Mouse (Mus musculus) neural tube, embryonic 11.5 days (tissue): ENCODE measurements around the gene Clcn5. TPM values are rescaled to one million over a fixed set of nuclear protein-coding genes. Genes with fewer than 3 reads are reported as not detected.

Source experiments
- ATAC-seq: fragments of 200-750 bp; cut with Nextera tagmentation; 2 replicates; pipeline ENCODE4 v1.8.0; 2017; ENCODE audit warnings: moderate number of reproducible peaks, mild to moderate bottlenecking, moderate TSS enrichment, moderate library complexity; ENCODE audit not compliant: insufficient read depth, low FRiP score, low TSS enrichment
- DNase-seq: peaks from one replicate; pipeline ENCODE4 v3.0.0-alpha.2; 2015; ENCODE audit warnings: low spot score
- H3K27ac ChIP-seq: fragments of 300-500 bp; sonication (generic); 2 replicates; pipeline ENCODE4 v1.5.1; 2014; ENCODE audit warnings: low read depth, mild to moderate bottlenecking, low read length
- H3K27me3 ChIP-seq: fragments of 300-500 bp; sonication (generic); 2 replicates; pipeline ENCODE4 v1.6.1; 2014; ENCODE audit warnings: mild to moderate bottlenecking, low read length, mixed read lengths; ENCODE audit not compliant: control insufficient read depth, insufficient read depth
- H3K36me3 ChIP-seq: fragments of 300-500 bp; sonication (generic); 2 replicates; pipeline ENCODE4 v1.6.1; 2014; ENCODE audit warnings: mild to moderate bottlenecking, low read length, moderate library complexity, mixed read lengths; ENCODE audit not compliant: control insufficient read depth, insufficient read depth
- H3K4me1 ChIP-seq: fragments of 300-500 bp; sonication (generic); 2 replicates; pipeline ENCODE4 v1.6.1; 2014; ENCODE audit warnings: low read length, mixed read lengths; ENCODE audit not compliant: control insufficient read depth, insufficient read depth
- H3K4me2 ChIP-seq: fragments of 300-500 bp; sonication (generic); 2 replicates; pipeline ENCODE4 v1.6.1; 2014; ENCODE audit warnings: low read depth, mild to moderate bottlenecking, moderate library complexity
- H3K4me3 ChIP-seq: fragments of 300-500 bp; sonication (generic); 2 replicates; pipeline ENCODE4 v1.5.1; 2014; ENCODE audit warnings: low read depth, low read length
- H3K9ac ChIP-seq: fragments of 300-500 bp; sonication (generic); 2 replicates; pipeline ENCODE4 v1.6.1; 2014; ENCODE audit warnings: mild to moderate bottlenecking, low read length
- H3K9me3 ChIP-seq: fragments of 300-500 bp; sonication (generic); 2 replicates; pipeline ENCODE4 v1.6.1; 2016; ENCODE audit warnings: low read length; ENCODE audit not compliant: control insufficient read depth
- WGBS: fragments of 180-500 bp; shearing (Covaris S2); extraction: QIAGEN DNeasy Blood & Tissue Kit; methylation state at CpG from one replicate; pipeline ENCODE4 v1.1.7; 2014; 5-methylcytosine and 5-hydroxymethylcytosine counted together
- polyA plus RNA-seq: library from polyadenylated mRNA; unstranded; fragments of >200 nt; fragmentation: Nextera tagmentation; extraction: Ambion mirVana; gene quantifications from 2 replicates; pipeline ENCODE4 v1.2.1, GENCODE M21; 2014

Clcn5 gene
- polyA plus RNA-seq, 1 experiment from 2014 or later, result 24.5 TPM

DNA sequence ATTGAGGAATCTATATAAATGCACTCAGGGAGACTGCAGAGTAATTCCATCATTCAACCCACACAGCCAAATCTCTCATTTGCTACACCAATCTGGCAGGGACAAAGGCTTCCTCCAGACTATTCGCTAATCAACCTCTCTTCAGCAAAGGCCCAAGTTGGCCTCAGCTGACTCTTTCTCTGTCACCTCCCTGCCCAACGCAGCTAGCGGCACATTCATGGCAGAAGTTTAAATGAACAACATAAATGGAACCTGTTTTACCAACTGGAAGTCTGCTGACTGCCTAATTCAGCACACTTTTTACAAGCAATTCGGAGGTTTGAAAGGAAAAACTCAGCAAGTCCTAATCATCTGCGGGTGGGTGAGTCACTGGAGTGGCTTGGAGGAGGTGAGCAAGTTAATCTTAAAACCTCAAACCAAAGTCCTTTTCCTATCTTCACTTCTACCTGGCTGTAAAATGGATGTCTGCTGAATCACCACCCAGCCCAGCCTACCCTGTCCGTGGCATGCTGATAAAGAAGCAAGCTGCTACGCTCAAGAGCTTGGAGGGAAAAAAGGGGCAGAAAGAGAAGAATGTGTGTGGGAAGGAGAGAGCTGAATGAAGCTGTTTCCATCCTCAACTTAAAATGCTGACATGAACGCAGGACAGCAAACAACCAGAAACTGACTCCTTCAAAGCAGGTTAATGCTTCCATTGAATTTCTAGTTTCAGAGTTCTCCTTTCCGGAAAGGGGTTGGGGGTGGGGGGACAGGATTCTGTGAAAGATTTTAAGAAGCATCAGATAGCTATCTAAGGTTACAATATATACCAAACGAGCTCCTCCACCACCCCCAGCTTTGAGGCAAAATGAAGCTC is 131.5 kb downstream of the Clcn5 start:
- DNase-seq (peak; percentile 12), ATAC-seq (peak; percentile 21; the same call in 1 of the 2 replicates)
- Histone ChIP-seq H3K27me3 (no peaks in the 10 kb centered on the region), H3K4me2 (peak overlapping the region; percentile 42), H3K4me1 (no peaks in the 10 kb centered on the region), H3K36me3 (no peaks in the 10 kb centered on the region), H3K9ac (peak overlapping the region; percentile 60), H3K4me3 (peak overlapping the region; percentile 38), H3K9me3 (no peaks in the 10 kb centered on the region), H3K27ac (peak overlapping the region; percentile 75; the same call in 1 of the 2 replicates)
- 29% methylated on average over 10 of the region's 10 CpGs for WGBS

DNA sequence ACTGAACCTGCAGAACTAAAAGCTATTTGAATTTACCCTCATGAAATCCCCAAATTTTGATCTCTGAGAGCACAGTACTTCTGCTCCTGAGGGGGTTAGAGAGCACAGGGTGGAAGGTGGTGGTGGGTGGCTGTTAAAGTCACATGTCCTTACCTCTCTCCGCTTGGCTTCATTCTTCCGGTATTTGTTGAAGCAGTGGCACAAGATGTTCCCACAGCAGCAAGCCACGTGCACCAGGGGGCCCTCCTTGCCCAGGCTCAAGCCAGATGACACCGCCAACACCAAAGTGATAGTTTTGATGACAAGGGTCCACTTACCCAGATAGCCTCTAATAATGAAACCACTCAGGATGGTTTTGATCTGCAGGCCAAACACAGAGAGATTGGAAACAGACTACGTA is 149.0 kb downstream of the Clcn5 start:
- no peak overlapping the region for H3K4me2 ChIP-seq
- no peak overlapping the region for H3K4me3 ChIP-seq
- 98% methylated on average over 5 of the region's 5 CpGs for WGBS
- H3K36me3 ChIP-seq, result peaks cover 2% of the 10 kb centered on the region; the same call in 1 of the 2 replicates
- no peak overlapping the region for H3K9ac ChIP-seq
- no peak for ATAC-seq
- no peaks in the 10 kb centered on the region for H3K27me3 ChIP-seq
- H3K4me1 ChIP-seq, result no peaks in the 10 kb centered on the region
- no peaks in the 10 kb centered on the region for H3K9me3 ChIP-seq
- no peak overlapping the region for H3K27ac ChIP-seq
- DNase-seq, result no peak

DNA sequence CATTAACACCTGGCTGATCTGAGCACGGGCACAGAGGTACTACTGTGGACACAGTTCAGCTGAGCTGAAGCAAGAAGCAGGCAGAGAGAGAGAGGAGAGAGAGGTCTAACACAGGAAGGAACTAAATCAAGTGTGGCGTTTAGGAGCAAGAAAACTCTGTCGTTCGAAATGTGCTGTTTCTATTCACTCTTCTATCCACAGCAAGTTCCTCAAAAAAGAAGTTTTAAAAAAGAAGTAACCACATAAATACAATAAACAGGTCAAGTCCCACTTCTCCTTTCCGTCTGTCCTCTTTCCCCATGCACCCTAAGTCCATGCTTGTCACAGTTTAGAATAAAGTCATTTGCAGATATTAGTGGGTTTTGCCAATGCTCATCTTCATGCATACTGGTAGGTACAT is 150.4 kb downstream of the Clcn5 start:
- 83% methylated on average over 5 of the region's 5 CpGs for WGBS
- Histone ChIP-seq H3K4me2 (no peak overlapping the region), H3K9me3 (no peaks in the 10 kb centered on the region), H3K27me3 (no peaks in the 10 kb centered on the region), H3K9ac (no peak overlapping the region), H3K27ac (no peak overlapping the region), H3K4me3 (no peak overlapping the region), H3K36me3 (peaks cover 2% of the 10 kb centered on the region; the same call in 1 of the 2 replicates), H3K4me1 (no peaks in the 10 kb centered on the region)
- DNase-seq, result no peak
- ATAC-seq, result no peak

DNA sequence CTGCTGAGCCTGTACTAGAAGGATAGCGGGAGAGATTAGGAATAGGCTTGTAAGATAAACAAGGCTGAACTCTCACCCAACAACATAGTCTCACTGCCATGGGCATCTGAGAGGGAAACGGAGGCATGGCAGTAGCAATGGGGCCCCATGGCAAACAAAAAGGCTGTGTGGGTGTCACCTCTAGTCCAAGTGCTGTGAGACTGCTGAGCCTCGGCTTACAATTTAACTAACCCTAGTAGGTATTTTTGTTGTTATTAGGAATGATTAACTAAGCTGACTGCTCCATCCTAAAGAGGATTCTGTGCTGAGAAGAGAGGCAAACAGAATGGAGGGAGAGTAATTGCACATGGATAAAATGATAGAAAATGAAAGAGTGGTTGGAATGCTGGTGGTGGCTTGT is 161.2 kb downstream of the Clcn5 start:
- Histone ChIP-seq H3K4me1 (no peaks in the 10 kb centered on the region), H3K4me3 (no peak overlapping the region), H3K27ac (no peak overlapping the region), H3K9me3 (no peaks in the 10 kb centered on the region), H3K4me2 (no peak overlapping the region), H3K27me3 (no peaks in the 10 kb centered on the region), H3K9ac (no peak overlapping the region), H3K36me3 (peaks cover 3% of the 10 kb centered on the region)
- WGBS, result 70% methylated on average over 3 of the region's 3 CpGs
- DNase-seq, result no peak
- ATAC-seq, result no peak

DNA sequence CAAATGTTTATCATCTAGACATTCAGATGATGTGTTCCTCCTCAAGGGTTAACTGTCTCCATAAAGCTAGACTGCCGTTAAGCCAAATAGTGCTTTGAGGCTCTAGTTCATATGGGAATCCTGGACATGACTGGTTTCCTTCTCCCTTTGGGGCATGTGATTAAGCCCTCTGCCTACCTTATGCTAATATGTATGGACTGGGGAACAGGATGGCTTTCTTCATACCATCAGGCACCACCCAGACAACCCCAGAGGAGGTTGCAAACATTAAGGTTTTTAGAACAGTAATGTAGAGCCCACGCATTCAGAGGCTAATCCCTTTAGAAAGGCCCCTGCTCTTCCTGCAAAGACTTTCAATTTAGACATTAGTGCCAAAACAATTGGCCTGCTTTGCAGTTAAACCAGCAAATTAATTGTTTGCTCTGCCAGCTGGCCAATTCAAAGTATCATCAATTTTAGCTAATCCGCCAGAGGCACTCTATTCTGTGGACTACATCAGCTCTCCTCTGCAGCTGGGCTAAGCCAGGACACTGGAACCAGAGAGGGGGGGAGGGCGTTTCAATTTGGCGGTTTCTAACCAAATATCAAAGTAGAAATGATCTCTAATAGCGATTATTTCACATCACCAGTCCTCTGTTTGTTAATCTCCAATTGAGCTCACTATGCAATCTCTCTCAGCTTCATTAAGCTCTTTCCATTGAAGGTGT is 163.0 kb downstream of the Clcn5 start:
- no peak for DNase-seq
- no peak overlapping the region for H3K27ac ChIP-seq
- no peaks in the 10 kb centered on the region for H3K4me1 ChIP-seq
- 70% methylated on average over 6 of the region's 6 CpGs for WGBS
- H3K27me3 ChIP-seq, result no peaks in the 10 kb centered on the region
- peaks cover 2% of the 10 kb centered on the region for H3K36me3 ChIP-seq
- no peak overlapping the region for H3K4me3 ChIP-seq
- H3K9ac ChIP-seq, result no peak overlapping the region
- H3K4me2 ChIP-seq, result no peak overlapping the region
- no peaks in the 10 kb centered on the region for H3K9me3 ChIP-seq
- no peak for ATAC-seq

DNA sequence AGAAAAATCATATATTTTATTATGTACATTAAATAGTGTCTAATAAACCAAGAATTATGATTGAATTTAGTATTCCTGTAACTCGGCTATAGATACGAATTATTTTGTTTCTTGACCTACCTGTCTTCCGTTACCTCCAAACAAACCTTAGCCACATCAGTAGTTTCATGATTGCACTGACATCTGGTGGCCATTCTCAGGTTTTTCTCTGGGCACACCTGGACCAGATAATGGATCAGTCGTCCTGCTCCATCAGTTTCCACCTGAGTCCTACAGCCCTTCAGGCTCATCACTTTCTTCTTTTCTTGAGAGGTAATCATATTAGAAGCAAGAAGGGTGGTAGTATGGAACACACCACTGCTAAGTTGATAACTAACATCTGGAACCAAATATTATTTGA is 169.0 kb downstream of the Clcn5 start:
- no peaks in the 10 kb centered on the region for H3K27me3 ChIP-seq
- no peak overlapping the region for H3K4me2 ChIP-seq
- 82% methylated on average over 4 of the region's 4 CpGs for WGBS
- no peak overlapping the region for H3K27ac ChIP-seq
- no peak overlapping the region for H3K4me3 ChIP-seq
- H3K9ac ChIP-seq, result no peak overlapping the region
- H3K36me3 ChIP-seq, result no peaks in the 10 kb centered on the region
- no peak for DNase-seq
- H3K4me1 ChIP-seq, result no peaks in the 10 kb centered on the region
- H3K9me3 ChIP-seq, result no peaks in the 10 kb centered on the region
- no peak for ATAC-seq

DNA sequence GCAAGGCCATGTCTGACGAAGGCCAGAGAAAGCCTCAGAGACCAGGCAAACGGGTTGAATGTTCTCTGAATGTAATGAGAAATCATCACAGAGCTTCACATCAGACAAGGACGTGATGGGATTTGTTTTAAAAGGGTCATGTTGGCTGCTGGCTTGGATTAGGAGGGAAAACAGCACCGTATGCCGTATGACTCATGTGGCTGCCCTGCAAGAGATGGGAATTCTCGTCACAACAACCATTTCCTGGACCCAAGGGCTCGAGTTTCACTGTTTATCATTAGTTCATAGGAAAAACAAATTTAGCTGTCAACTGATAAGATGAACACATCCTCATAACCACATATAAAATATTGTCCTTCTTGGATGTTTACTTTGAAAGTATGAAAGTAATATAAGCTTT is 173.0 kb downstream of the Clcn5 start:
- no peak for ATAC-seq
- Histone ChIP-seq H3K4me1 (no peaks in the 10 kb centered on the region), H3K27me3 (no peaks in the 10 kb centered on the region), H3K27ac (no peak overlapping the region), H3K4me3 (no peak overlapping the region), H3K36me3 (no peaks in the 10 kb centered on the region), H3K4me2 (no peak overlapping the region), H3K9ac (no peak overlapping the region), H3K9me3 (no peaks in the 10 kb centered on the region)
- WGBS, result 81% methylated on average over 7 of the region's 7 CpGs
- DNase-seq, result no peak

DNA sequence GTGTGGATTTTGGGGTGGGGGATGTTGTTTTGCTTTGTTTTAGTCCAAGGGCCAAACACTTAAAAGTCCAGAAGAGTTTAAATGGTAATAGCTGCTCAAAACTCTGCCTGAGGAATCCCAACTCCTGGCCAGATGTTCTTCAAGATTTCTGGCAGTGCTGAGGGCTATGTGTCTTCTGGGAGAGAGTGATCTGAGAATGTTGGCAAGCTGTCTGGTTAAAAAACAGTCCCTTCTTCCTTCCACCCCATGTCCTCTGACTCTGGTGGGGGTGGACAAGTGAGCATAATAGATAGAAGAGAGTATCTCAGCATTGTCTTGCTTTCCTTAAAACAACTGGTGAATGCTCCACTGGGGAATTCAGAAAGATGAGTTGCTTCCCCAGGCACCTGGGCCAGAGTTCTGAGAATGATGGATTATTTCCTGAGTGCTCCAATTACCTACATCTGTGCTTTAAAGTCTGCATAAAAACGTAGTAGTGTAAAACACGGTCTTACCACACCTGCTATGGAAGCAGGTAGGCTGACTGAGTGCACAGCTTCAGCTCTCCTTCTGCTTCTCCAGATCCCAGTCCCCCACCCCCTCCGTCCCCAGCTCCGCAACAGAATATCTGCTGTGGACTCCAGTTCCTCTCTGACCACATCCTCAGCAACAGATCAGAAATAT is 197.4 kb downstream of the Clcn5 start:
- Histone ChIP-seq H3K27me3 (no peaks in the 10 kb centered on the region), H3K36me3 (no peaks in the 10 kb centered on the region), H3K4me1 (no peaks in the 10 kb centered on the region), H3K9me3 (no peaks in the 10 kb centered on the region), H3K9ac (no peak overlapping the region), H3K27ac (no peak overlapping the region), H3K4me3 (no peak overlapping the region), H3K4me2 (no peak overlapping the region)
- ATAC-seq (no peak), DNase-seq (no peak)
- 68% methylated on average over 4 of the region's 4 CpGs for WGBS
